Mouse (Mus musculus): ENCODE results near the gene Lhfpl3. TPM values are rescaled to one million over a fixed set of nuclear protein-coding genes. Genes with fewer than 3 reads are reported as not detected.

Lhfpl3 gene
- total RNA-seq, 1 experiment from 2014 or later, result not detected

GRCm38 (mm10) chr5:23224759-23225536, 479.1 kb downstream of the Lhfpl3 start:
- peak; percentile 46 to 64; a peak in 3 of 4 replicates for ATAC-seq (replicated peaks in 1 of 2; ENCODE audit: insufficient read depth in 1 of 2, low FRiP score in 2 of 2, low TSS enrichment in 1 of 2, low read depth in 1 of 2, poor library complexity in 2 of 2, severe bottlenecking in 2 of 2)

GRCm38 (mm10) chr5:23225621-23226020, 479.8 kb downstream of the Lhfpl3 start:
- ATAC-seq (replicated peaks in 1 of 2; ENCODE audit: insufficient read depth in 1 of 2, low FRiP score in 2 of 2, low TSS enrichment in 1 of 2, low read depth in 1 of 2, poor library complexity in 2 of 2, severe bottlenecking in 2 of 2), result no peak

GRCm38 (mm10) chr5:23226753-23227152, 480.9 kb downstream of the Lhfpl3 start:
- ATAC-seq (replicated peaks in 1 of 2; ENCODE audit: insufficient read depth in 1 of 2, low FRiP score in 2 of 2, low TSS enrichment in 1 of 2, low read depth in 1 of 2, poor library complexity in 2 of 2, severe bottlenecking in 2 of 2), result no peak

GRCm38 (mm10) chr5:23246974-23247373, 501.1 kb downstream of the Lhfpl3 start:
- ATAC-seq (replicated peaks in 1 of 2; ENCODE audit: insufficient read depth in 1 of 2, low FRiP score in 2 of 2, low TSS enrichment in 1 of 2, low read depth in 1 of 2, poor library complexity in 2 of 2, severe bottlenecking in 2 of 2), result 0 out of 4 replicates have a peak, but pooled peaks of 1 of the 2 experiments have one; percentile 48

GRCm38 (mm10) chr5:23247784-23248183, 501.9 kb downstream of the Lhfpl3 start:
- ATAC-seq (replicated peaks in 1 of 2; ENCODE audit: insufficient read depth in 1 of 2, low FRiP score in 2 of 2, low TSS enrichment in 1 of 2, low read depth in 1 of 2, poor library complexity in 2 of 2, severe bottlenecking in 2 of 2), result no peak

GRCm38 (mm10) chr5:23248303-23248702, 502.4 kb downstream of the Lhfpl3 start:
- ATAC-seq (replicated peaks in 1 of 2; ENCODE audit: insufficient read depth in 1 of 2, low FRiP score in 2 of 2, low TSS enrichment in 1 of 2, low read depth in 1 of 2, poor library complexity in 2 of 2, severe bottlenecking in 2 of 2), result no peak

- ATAC-seq (replicated peaks in 1 of 2; ENCODE audit: insufficient read depth in 1 of 2, low FRiP score in 2 of 2, low TSS enrichment in 1 of 2, low read depth in 1 of 2, poor library complexity in 2 of 2, severe bottlenecking in 2 of 2), result no peak
Measured at GRCm38 (mm10) chr5:23249896-23250875, 504.3 kb downstream of the Lhfpl3 start.

GRCm38 (mm10) chr5:23251462-23252224, 505.8 kb downstream of the Lhfpl3 start:
- ATAC-seq (replicated peaks in 1 of 2; ENCODE audit: insufficient read depth in 1 of 2, low FRiP score in 2 of 2, low TSS enrichment in 1 of 2, low read depth in 1 of 2, poor library complexity in 2 of 2, severe bottlenecking in 2 of 2), result peak; percentile 72 to 80

GRCm38 (mm10) chr5:23255816-23256418, 510.1 kb downstream of the Lhfpl3 start:
- no peak; a peak in 1 of 4 replicates for ATAC-seq (replicated peaks in 1 of 2; ENCODE audit: insufficient read depth in 1 of 2, low FRiP score in 2 of 2, low TSS enrichment in 1 of 2, low read depth in 1 of 2, poor library complexity in 2 of 2, severe bottlenecking in 2 of 2)

GRCm38 (mm10) chr5:23273309-23273708, 527.5 kb downstream of the Lhfpl3 start:
- ATAC-seq (replicated peaks in 1 of 2; ENCODE audit: insufficient read depth in 1 of 2, low FRiP score in 2 of 2, low TSS enrichment in 1 of 2, low read depth in 1 of 2, poor library complexity in 2 of 2, severe bottlenecking in 2 of 2), result no peak

- no peak for ATAC-seq (replicated peaks in 1 of 2; ENCODE audit: insufficient read depth in 1 of 2, low FRiP score in 2 of 2, low TSS enrichment in 1 of 2, low read depth in 1 of 2, poor library complexity in 2 of 2, severe bottlenecking in 2 of 2)
Measured at GRCm38 (mm10) chr5:23279364-23279763, 533.5 kb downstream of the Lhfpl3 start.

GRCm38 (mm10) chr5:23284884-23285283, 539.0 kb downstream of the Lhfpl3 start:
- ATAC-seq (replicated peaks in 1 of 2; ENCODE audit: insufficient read depth in 1 of 2, low FRiP score in 2 of 2, low TSS enrichment in 1 of 2, low read depth in 1 of 2, poor library complexity in 2 of 2, severe bottlenecking in 2 of 2), result peak; percentile 71 to 75; a peak in 3 of 4 replicates

GRCm38 (mm10) chr5:23289149-23289548, 543.3 kb downstream of the Lhfpl3 start:
- no peak for ATAC-seq (replicated peaks in 1 of 2; ENCODE audit: insufficient read depth in 1 of 2, low FRiP score in 2 of 2, low TSS enrichment in 1 of 2, low read depth in 1 of 2, poor library complexity in 2 of 2, severe bottlenecking in 2 of 2)

Other genes starting within 250 kb of the Lhfpl3 start
- 34.7 and 36.0 TPM in 2 replicates for gene Orc5, start 195.6 kb upstream of the Lhfpl3 start, total RNA-seq (2017)